Comparison of ENCODE assay signal across 10 mouse cellular contexts in the genomic region with DNA sequence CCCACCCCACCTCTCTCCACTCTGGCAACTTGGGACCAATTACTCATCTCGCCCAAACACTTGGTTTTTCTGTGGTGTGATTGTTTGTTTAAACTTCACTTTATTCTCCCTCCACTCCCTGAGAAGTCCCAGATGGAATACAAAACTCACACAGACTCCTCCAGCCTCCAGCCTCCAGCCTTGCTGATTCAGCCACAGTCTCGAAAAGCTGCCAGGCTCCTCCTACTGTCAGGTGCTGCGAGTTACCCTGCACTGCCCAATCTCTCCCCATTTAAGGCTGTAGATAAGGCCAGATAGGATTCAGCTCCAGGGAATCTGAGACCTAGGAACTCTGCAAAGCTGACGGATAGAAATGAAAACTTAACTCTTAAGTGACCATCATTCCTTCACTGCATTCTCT.
DNase-seq lines count a peak whose midpoint lies in the region; ATAC-seq lines count a peak whose summit lies in the region.
"Had no signal": no experiment of that assay in that cellular context is flagged by ENCODE, and none has a peak within 500 bp of the region (broad histone marks: within the 10 kb centered on the region; RNA-seq: fewer than 3 reads in every experiment).

No protein-coding gene starts in this region.

- 3% methylated on average over 4 of the region's 4 CpGs for WGBS in embryonic facial prominence, embryonic 14.5 days
- 3% methylated on average over 4 of the region's 4 CpGs for WGBS in stomach, embryonic 14.5 days

- DNase-seq in frontal cortex, postnatal 36 days (ENCODE audit: low spot score in 2 of 2), result peak; percentile 31 to 32
- no peak for DNase-seq in frontal cortex, postnatal 14 days (ENCODE audit: low spot score in 2 of 2)
- DNase-seq in lung, postnatal 10 days, result peak; percentile 5
- no peak for DNase-seq in lung, postnatal 4 days
- peak; percentile 59 for DNase-seq in embryonic facial prominence, embryonic 14.5 days (ENCODE audit: low spot score)
- DNase-seq in thymus, postnatal 36 days, result no peak
- DNase-seq in gastrocnemius, postnatal 10 days, result no peak
- DNase-seq: lung, adult 2 months had no signal

- no peaks in the 10 kb centered on the region for H3K36me3 ChIP-seq in embryonic facial prominence, embryonic 14.5 days (ENCODE audit: control insufficient read depth, insufficient read depth, low read length)
- H3K36me3 ChIP-seq in stomach, embryonic 14.5 days (ENCODE audit: control insufficient read depth, insufficient read depth, low read length), result no peaks in the 10 kb centered on the region
- H3K36me3 ChIP-seq: heart, embryonic 12.5 days had no signal

- H3K4me3 ChIP-seq in embryonic facial prominence, embryonic 14.5 days (ENCODE audit: low read depth, low read length), result no peak overlapping the region
- H3K4me3 ChIP-seq in stomach, embryonic 14.5 days (ENCODE audit: low read depth, low read length), result no peak overlapping the region
- H3K4me3 ChIP-seq: heart, embryonic 12.5 days had no signal

- no peak overlapping the region for H3K9ac ChIP-seq in embryonic facial prominence, embryonic 14.5 days (ENCODE audit: low read depth, low read length)
- no peak overlapping the region for H3K9ac ChIP-seq in stomach, embryonic 14.5 days (replicated peaks; ENCODE audit: low read depth, low read length)
- H3K9ac ChIP-seq: heart, embryonic 12.5 days had no signal

- H3K27me3 ChIP-seq in embryonic facial prominence, embryonic 14.5 days (replicated peaks; ENCODE audit: control insufficient read depth, insufficient read depth, low read length), result no peaks in the 10 kb centered on the region
- no peaks in the 10 kb centered on the region for H3K27me3 ChIP-seq in stomach, embryonic 14.5 days (ENCODE audit: control insufficient read depth, insufficient read depth, low read length)
- H3K27me3 ChIP-seq: heart, embryonic 12.5 days had no signal

- H3K4me2 ChIP-seq in embryonic facial prominence, embryonic 14.5 days (ENCODE audit: low read depth, low read length), result no peak overlapping the region
- no peak overlapping the region for H3K4me2 ChIP-seq in stomach, embryonic 14.5 days (replicated peaks; ENCODE audit: low read depth, low read length)
- H3K4me2 ChIP-seq: heart, embryonic 12.5 days had no signal

- no peaks in the 10 kb centered on the region for H3K9me3 ChIP-seq in embryonic facial prominence, embryonic 14.5 days (ENCODE audit: control insufficient read depth, low read length)
- H3K9me3 ChIP-seq in stomach, embryonic 14.5 days (ENCODE audit: control insufficient read depth, low read depth, low read length), result no peaks in the 10 kb centered on the region
- H3K9me3 ChIP-seq: heart, embryonic 12.5 days had no signal

- peaks cover 11% of the 10 kb centered on the region; the same call in 1 of the 2 replicates for H3K4me1 ChIP-seq in embryonic facial prominence, embryonic 14.5 days (ENCODE audit: control insufficient read depth, insufficient read depth, low read length)
- peaks cover 10% of the 10 kb centered on the region; the same call in 1 of the 2 replicates for H3K4me1 ChIP-seq in stomach, embryonic 14.5 days (ENCODE audit: control insufficient read depth, insufficient read depth, low read length)

- no peak overlapping the region for H3K27ac ChIP-seq in embryonic facial prominence, embryonic 14.5 days (replicated peaks; ENCODE audit: low read depth, low read length)
- no peak overlapping the region for H3K27ac ChIP-seq in stomach, embryonic 14.5 days (ENCODE audit: low read length)

- ATAC-seq in embryonic facial prominence, embryonic 14.5 days (ENCODE audit: low read depth), result 0 out of 2 replicates have a peak, but pooled peaks have one; percentile 37
- peak; percentile 80 for ATAC-seq in stomach, embryonic 14.5 days (ENCODE audit: insufficient number of reproducible peaks, insufficient read depth, low FRiP score, low read depth)

Comparison
In these comparisons a context has a peak if more than half of its experiments do, and no peak if none do; other contexts are left out.
1. DNase-seq: peak in frontal cortex, postnatal 36 days (2 of 2), lung, postnatal 10 days (single experiment) and embryonic facial prominence, embryonic 14.5 days (single experiment); none in frontal cortex, postnatal 14 days (0 of 2), lung, postnatal 4 days (0 of 2), thymus, postnatal 36 days (0 of 2) and gastrocnemius, postnatal 10 days (single experiment).